Comparison of ENCODE assay signal across 24 mouse cellular contexts in genomic region chr19:21767500-21768045, GRCm38 (mm10). TPM values are rescaled to one million over a fixed set of nuclear protein-coding genes. Genes with fewer than 3 reads are reported as not detected.
DNase-seq lines count a peak whose midpoint lies in the region; ATAC-seq and TF ChIP-seq lines count a peak whose summit lies in the region.
"Had no signal": no experiment of that assay in that cellular context is flagged by ENCODE, and none has a peak within 500 bp of the region (broad histone marks: within the 10 kb centered on the region; RNA-seq: fewer than 3 reads in every experiment).

No protein-coding gene starts in this region.

- WGBS in heart, embryonic 12.5 days: 67% methylated on average over 9 of the region's 9 CpGs
- 54% methylated on average over 9 of the region's 9 CpGs for WGBS in lung, embryonic 14.5 days
- 79% methylated on average over 9 of the region's 9 CpGs for WGBS in hindbrain, embryonic 10.5 days

- no peaks in the 10 kb centered on the region for H3K9me3 ChIP-seq in heart, embryonic 12.5 days (replicated peaks)
- H3K9me3 ChIP-seq in lung, embryonic 14.5 days (ENCODE audit: low read depth, low read length): no peaks in the 10 kb centered on the region
- no peaks in the 10 kb centered on the region for H3K9me3 ChIP-seq in hindbrain, embryonic 10.5 days
- H3K9me3 ChIP-seq: forebrain, embryonic 10.5 days; hindbrain, embryonic 13.5 days; liver, embryonic 15.5 days had no signal

- TF ChIP-seq CTCF in lung, embryonic 14.5 days (IDR thresholded peaks at IDR 0.05; ENCODE audit: low read depth): no peak

- H3K4me3 ChIP-seq in heart, embryonic 12.5 days: no peak overlapping the region
- no peak overlapping the region for H3K4me3 ChIP-seq in lung, embryonic 14.5 days (ENCODE audit: low read depth, low read length)
- H3K4me3 ChIP-seq in hindbrain, embryonic 10.5 days: no peak overlapping the region
- H3K4me3 ChIP-seq: forebrain, embryonic 10.5 days; hindbrain, embryonic 13.5 days; liver, embryonic 15.5 days had no signal

- H3K27ac ChIP-seq in heart, embryonic 12.5 days (ENCODE audit: poor library complexity, severe bottlenecking): no peak overlapping the region
- no peak overlapping the region for H3K27ac ChIP-seq in lung, embryonic 14.5 days (ENCODE audit: low read depth)
- no peak overlapping the region for H3K27ac ChIP-seq in hindbrain, embryonic 10.5 days
- H3K27ac ChIP-seq: forebrain, embryonic 10.5 days; hindbrain, embryonic 13.5 days; liver, embryonic 15.5 days had no signal

- ATAC-seq in heart, embryonic 12.5 days (ENCODE audit: insufficient number of reproducible peaks, low FRiP score): peak; percentile 18; the same call in 1 of the 2 replicates
- no peak for ATAC-seq in lung, embryonic 14.5 days (ENCODE audit: insufficient read depth)
- ATAC-seq: inflammation-experienced regulatory T-cells, adult 6 months had no signal

- no peak overlapping the region for H3K4me2 ChIP-seq in heart, embryonic 12.5 days
- no peak overlapping the region for H3K4me2 ChIP-seq in lung, embryonic 14.5 days
- H3K4me2 ChIP-seq: hindbrain, embryonic 13.5 days; liver, embryonic 15.5 days; midbrain, embryonic 11.5 days had no signal

- DNase-seq in heart, adult 9 months (ENCODE audit: low spot score in 2 of 2): no peak
- DNase-seq in lung, embryonic 14.5 days: peak; percentile 23
- DNase-seq in lung, postnatal 14 days: no peak
- peak; percentile 60 for DNase-seq in R1 (ENCODE audit: low read depth, low spot score)
- peak; percentile 64 to 83 for DNase-seq in natural killer cell, adult 2 months (ENCODE audit: low spot score in 2 of 2)
- no peak for DNase-seq in hindbrain, embryonic 10.5 days (ENCODE audit: low spot score)
- DNase-seq: B cell, adult 2 months; cerebellum, adult 11 months; cerebellum, adult 9-11 months; gastrocnemius, postnatal 25 days; kidney, adult 9 months; layer of hippocampus, adult 9-11 months; liver; retina, postnatal 1 day; right cerebral cortex, postnatal 25 days; spleen, adult 18-20 months; thymus, postnatal 36 days had no signal

- H3K27me3 ChIP-seq in heart, embryonic 12.5 days (replicated peaks): no peaks in the 10 kb centered on the region
- H3K27me3 ChIP-seq in lung, embryonic 14.5 days (ENCODE audit: insufficient read depth, low read length): no peaks in the 10 kb centered on the region
- H3K27me3 ChIP-seq in hindbrain, embryonic 10.5 days (ENCODE audit: insufficient read depth, poor library complexity, severe bottlenecking): no peaks in the 10 kb centered on the region
- H3K27me3 ChIP-seq: CH12.LX; hindbrain, embryonic 13.5 days; liver, embryonic 15.5 days had no signal

- no peak overlapping the region for H3K9ac ChIP-seq in heart, embryonic 12.5 days
- H3K9ac ChIP-seq in lung, embryonic 14.5 days: no peak overlapping the region
- H3K9ac ChIP-seq: hindbrain, embryonic 13.5 days; liver, embryonic 15.5 days had no signal

- H3K36me3 ChIP-seq in heart, embryonic 12.5 days: no peaks in the 10 kb centered on the region
- H3K36me3 ChIP-seq in lung, embryonic 14.5 days (ENCODE audit: insufficient read depth): no peaks in the 10 kb centered on the region
- H3K36me3 ChIP-seq in hindbrain, embryonic 10.5 days: no peaks in the 10 kb centered on the region
- H3K36me3 ChIP-seq: forebrain, embryonic 10.5 days; hindbrain, embryonic 13.5 days; liver, embryonic 15.5 days had no signal

- H3K4me1 ChIP-seq in heart, embryonic 12.5 days (replicated peaks): peaks cover 19% of the 10 kb centered on the region
- no peaks in the 10 kb centered on the region for H3K4me1 ChIP-seq in lung, embryonic 14.5 days (ENCODE audit: insufficient read depth)
- peaks cover 4% of the 10 kb centered on the region; the same call in 1 of the 2 replicates for H3K4me1 ChIP-seq in hindbrain, embryonic 10.5 days (replicated peaks)
- H3K4me1 ChIP-seq: liver, embryonic 15.5 days had no signal

RNA-seq across cellular contexts. Expression of gene Cemip2, which starts 10.6 kb away (rescaled TPM):
- 116 and 122 TPM in 2 replicates for polyA plus RNA-seq in heart, embryonic 12.5 days (2016; fragmentation: Nextera tagmentation; extraction: Ambion mirVana)
- 31.5 and 32.3 TPM in 2 replicates for polyA plus RNA-seq in lung, embryonic 14.5 days (2014; fragmentation: Nextera tagmentation; extraction: Ambion mirVana)
- 86.4 and 93.6 TPM in 2 replicates for polyA plus RNA-seq in hindbrain, embryonic 10.5 days (2016; fragmentation: Nextera tagmentation; extraction: Ambion mirVana)

Comparison
In these comparisons a context has a peak if more than half of its experiments do, and no peak if none do; other contexts are left out.
1. DNase-seq: peak in lung, embryonic 14.5 days (single experiment), R1 (single experiment) and natural killer cell, adult 2 months (2 of 2); none in heart, adult 9 months (0 of 2), lung, postnatal 14 days (single experiment) and hindbrain, embryonic 10.5 days (single experiment).